Mouse (Mus musculus) kidney, adult 2 months (tissue): ENCODE measurements around the gene H2-K1.

ENCODE experiments used
- CTCF ChIP-seq: fragments of 200-500 bp; conservative IDR thresholded peaks from 2 replicates; pipeline ENCODE4 v1.5.1; 2011; ENCODE audit warnings: low read depth, mild to moderate bottlenecking, control low read depth, low read length, moderate library complexity, mixed read lengths; ENCODE audit not compliant: insufficient read depth, insufficient read length
- POLR2A ChIP-seq: fragments of 200-500 bp; IDR thresholded peaks from one replicate; pipeline ENCODE4 v1.6.1; 2011; ENCODE audit warnings: low read depth, low read length, control low read depth

GRCm38 (mm10) chr17:33969394-33969793 is 30.8 kb downstream of the H2-K1 start:
- TF ChIP-seq CTCF = 0 out of 2 replicates have a peak, but pooled peaks have one; percentile 26
- no peak for TF ChIP-seq POLR2A
